Mouse (Mus musculus): Measurements from ENCODE around the gene Mfsd8.
"Not testable (repeated sequence)": the region's sequence is repeated elsewhere in the genome, so short reads cannot be mapped to it uniquely, and the experiment has no call there.

The Mfsd8 gene

DNA sequence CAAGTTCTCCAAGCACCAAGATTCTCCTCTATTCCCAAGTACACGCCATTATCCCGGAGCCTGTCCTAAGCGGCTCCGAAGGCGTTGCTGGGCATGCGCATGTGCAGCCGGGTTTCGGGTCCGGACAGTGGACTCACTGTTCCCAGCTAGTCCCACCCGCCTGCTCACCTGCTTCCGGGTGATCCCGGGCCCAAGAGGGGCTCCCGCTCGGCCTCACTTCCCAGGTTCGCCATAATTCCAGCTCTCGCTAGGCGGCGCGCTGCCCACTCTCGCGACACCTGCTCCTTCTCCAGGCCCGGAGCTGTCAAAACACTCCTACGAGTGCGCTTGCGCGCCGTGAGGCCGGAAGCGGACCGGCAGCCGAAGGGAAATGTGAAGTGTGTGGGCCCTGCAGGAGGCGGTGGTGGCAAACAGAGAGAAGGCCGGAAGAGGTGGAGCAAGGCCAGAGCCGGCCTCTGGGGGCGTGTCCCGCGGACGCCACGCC, at the start of gene Mfsd8:
Gene Mfsd8, minus strand, starts transcription at position 414 of the 484 bp plus-strand sequence.
- peak; percentile 100 for DNase-seq

DNA sequence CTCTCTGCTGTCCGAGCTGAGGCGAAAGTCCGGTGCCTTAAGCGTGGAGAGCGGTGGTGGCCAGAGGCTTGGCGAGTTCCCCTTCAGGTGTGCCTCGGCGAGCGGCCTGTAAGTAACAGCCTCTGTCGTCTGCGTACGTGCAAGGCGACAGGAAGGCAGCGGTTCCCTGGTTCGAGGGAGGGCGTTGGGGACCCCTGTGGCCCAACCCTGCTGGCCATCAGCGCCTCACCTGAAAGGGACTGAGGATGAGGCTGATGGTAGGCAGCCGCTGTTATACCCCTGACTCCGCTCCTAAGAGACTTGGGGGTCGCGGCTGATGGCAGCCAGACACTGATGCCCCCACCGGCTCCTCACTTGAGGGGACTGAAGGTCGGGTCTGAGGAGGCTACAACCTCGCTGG, 47.6 kb upstream of the Mfsd8 start:
- DNase-seq: not testable (repeated sequence)

DNA sequence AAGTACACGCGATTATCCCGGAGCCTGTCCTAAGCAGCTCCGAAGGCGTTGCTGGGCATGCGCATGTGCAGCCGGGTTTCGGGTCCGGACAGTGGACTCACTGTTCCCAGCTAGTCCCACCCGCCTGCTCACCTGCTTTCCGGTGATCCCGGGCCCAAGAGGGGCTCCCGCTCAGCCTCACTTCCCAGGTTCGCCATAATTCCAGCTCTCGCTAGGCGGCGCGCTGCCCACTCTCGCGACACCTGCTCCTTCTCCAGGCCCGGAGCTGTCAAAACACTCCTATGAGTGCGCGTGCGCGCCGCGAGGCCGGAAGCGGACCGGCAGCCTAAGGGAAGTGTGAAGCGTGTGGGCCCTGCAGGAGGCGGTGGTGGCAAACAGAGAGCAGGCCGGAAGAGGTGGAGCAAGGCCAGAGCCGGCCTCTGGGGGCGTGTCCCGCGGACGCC, 47.2 kb upstream of the Mfsd8 start:
- peak; percentile 100 for DNase-seq

DNA sequence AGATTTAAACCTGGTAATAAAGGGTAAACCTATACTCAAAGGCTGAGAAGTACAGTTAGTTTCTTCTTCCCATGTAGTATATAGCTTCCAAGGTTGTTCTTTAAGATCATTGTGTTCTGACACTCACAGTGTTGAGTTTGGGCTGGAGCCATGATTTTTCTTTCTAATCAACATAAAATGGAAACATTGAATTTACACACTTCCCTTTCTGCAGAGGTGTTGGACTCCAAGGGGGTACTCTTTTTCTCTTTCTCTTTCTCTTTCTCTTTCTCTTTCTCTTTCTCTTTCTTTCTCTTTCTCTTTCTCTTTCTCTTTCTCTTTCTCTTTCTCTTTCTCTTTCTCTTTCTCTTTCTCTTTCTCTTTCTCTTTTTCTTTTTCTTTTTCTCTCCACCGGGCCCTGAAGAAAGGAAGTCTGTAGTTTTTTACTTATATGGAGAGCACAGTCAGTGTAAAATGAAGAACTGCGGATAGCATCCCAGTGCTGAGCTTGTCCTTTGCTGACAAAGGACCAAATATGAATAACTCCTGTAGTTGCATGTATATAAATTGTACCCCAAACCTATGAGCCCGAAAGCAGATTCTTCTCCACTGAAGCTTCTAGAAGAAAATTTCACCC, 6.5 kb upstream of the Mfsd8 start:
- peak; percentile 17 for DNase-seq

DNA sequence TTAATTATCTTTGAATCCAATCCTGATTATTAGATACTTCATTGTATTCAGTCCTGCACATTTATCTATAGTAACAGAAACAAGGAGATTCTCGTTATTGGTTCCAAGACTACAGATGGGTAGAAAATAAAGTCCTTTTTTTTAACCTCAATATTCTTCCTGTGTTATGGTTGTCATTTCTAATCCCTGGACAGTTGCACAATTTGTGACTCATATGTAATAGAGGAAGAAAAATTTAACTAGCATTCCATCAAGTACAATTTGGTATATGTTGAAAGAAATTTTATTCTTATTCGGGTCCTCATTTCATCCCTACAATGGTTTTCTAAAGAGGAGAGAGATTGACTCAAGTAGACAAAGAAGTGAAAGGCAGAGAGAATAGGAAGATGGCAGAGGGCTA, 1.2 kb upstream of the Mfsd8 start:
- DNase-seq: not testable (repeated sequence)

DNA sequence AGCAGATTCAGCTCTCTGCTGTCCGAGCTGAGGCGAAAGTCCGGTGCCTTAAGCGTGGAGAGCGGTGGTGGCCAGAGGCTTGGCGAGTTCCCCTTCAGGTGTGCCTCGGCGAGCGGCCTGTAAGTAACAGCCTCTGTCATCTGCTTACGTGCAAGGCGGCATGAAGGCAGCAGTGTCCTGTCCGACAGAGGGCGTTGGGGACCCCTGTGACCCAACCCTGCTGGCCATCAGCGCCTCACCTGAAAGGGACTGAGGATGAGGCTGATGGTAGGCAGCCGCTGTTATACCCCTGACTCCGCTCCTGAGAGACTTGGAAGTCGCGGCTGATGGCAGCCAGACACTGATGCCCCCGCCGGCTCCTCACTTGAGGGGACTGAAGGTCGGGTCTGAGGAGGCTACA, 332 bp upstream of the Mfsd8 start:
- DNase-seq: peak; percentile 97

DNA sequence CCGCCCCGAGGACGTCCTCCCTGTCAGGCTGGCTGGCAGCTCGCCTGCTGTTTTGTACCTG, 101 bp upstream of the Mfsd8 start, which contains the start of gene Abhd18:
Gene Abhd18, plus strand, starts transcription at position 14 of the 61 bp plus-strand sequence.
- not testable (repeated sequence) for DNase-seq

DNA sequence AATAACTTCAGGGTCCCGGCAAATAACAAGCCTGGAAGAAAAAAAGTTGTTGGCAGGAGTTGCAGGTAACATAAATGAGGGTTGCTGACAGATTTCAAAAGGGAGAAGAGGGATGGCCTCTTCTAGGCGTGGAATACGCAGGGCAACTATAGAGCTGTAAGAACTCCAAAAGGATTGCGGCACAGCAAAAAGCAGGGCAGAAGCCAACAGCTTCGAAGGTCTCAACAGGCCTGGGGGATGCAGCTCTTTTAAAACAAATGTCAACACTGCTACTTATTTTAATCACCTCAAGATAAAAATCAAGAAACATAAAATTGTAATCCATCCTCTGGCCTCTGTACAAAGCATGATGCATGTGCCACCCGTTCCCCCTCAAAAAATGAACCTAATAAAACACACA, 1.2 kb downstream of the Mfsd8 start:
- DNase-seq: peak; percentile 73

DNA sequence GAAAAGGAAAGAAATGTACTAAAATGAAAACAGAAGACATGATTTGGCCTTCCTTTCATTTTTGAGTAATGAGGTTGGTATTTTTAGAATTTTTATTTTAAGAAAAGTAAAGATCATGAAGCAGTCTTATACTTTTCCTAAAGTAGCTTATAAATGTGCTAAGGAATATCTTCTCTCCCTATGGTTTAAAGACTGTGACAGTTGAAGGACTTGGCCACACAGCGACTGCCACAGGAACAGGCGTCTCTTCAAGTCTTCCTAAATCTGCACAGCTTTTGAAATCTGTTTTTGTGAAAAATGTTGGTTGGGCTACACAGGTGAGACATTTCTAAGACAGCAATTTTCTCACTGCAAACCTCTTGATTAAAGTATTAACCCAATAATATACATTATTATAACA, 33.4 kb downstream of the Mfsd8 start:
- no peak for DNase-seq

DNA sequence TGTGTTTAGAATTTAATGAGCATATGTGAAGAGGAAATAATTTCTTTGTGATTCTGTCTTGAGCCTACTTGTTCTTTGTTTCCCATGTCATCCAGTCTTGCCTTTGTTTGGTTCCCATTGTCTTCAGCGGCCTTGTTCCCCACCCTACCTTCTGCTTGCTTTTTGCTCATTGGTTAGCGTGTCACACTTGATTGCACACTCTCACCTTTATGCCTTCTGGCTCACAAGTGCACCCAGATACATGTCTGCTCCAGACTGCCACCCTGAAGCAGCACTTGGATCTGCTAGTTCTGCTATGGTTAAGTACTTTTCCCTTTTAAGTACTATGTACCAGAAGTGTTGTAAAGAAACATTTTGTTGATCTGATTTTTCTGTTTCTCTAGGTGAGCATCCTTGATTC, 36.8 kb downstream of the Mfsd8 start:
- peak; percentile 55 for DNase-seq

DNA sequence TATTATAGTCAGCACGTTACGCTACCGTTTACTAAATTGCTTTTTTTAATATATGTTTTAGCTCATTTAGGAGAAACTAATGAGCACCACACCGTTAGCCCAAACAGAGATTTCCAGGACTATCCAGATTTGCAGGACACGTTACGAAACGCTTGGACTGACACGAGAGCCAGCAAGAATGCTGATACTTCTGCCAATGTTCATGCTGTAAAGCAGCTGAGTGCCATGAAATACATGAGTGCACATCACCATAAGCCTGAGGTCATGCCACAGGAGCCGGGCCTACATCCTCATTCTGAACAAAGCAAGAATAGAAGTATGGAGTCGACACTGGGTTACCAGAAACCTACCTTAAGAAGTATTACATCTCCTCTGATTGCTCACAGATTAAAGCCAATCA, 38.0 kb downstream of the Mfsd8 start:
- DNase-seq: peak; percentile 78

DNA sequence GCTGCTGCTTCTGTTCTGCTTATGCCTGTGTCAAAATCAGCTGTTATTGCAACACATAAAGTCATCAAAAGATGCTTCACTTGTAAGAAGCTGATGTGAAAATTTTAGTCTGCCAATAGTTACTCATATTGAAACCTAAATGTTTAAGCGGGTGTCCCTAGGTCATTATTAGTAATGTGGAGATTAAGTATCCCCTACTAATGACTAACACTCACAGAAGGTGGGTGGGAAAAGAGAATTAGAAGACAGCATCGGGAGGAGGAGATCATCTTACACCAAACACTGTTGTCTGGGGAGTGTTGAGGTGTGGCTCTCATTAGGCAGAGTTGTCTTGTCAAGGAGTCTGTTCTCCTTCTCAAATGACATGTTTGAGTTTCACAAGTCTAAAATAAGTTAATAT, 39.8 kb downstream of the Mfsd8 start:
- DNase-seq: no peak

DNA sequence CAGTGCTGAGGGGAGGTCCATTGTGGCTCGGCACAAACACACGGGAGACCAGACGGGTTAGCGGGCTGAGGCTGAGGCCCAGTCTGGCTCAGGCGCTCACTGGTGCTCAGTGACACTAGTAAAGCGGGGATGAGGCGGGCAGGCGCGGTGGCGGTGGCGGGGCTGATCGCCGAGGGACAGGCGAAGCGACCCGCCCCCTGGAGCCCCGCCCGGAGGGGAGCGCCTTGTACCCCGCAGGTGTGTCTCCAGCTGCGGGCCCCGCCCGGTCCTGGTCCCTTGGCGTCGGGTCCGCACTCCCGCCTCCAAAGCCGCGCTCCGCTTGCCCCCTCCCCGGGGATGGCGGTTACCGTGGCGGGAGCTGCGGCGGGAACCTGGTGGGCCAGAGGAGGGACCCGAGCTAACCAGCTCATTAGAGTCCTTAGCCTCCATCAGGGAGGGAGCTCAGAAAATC, 46.3 kb downstream of the Mfsd8 start:
- DNase-seq: no peak

DNA sequence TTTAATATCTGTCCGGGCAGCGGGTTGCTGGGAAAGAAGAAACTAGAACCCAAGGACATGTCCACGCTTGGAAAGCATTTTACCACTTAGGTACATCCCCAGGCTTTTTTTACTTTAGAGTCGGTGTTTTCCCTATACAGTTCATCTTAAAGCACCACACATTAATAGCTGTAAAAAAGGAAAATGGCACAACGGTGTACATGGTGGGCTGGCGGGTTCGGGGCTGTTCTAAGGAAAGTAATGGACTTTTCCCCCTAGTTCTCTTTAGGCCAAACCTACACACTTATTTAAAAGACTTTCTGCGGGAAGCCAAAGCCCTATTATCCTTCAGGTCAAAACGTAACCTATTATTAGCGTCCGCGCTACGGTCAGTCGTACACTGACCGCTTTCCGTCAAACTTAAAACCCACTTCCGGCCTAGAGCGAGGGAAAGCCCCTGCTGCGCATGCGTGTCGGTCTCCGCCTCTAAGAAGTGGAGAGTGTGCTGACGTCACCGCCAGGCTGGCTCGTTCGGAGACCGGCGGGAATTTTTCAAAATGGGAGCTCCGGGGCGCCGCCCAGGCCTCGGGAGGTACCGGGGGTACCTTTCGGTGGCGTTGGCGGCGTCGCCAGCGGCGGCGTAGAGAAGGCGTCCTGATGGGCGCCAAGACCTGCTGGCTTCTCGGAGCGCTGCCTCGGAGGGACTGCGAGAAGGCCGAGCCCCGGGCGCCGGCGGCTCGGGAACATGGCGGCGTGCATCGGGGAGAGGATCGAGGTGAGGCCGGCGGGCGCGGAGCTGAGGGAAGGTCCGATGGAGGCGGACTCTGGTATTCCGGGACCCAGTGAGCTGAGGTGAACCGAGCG, 46.9 kb downstream of the Mfsd8 start, which contains the start of gene Plk4:
Gene Plk4, plus strand, starts transcription at position 490 of the 843 bp plus-strand sequence.
- peak; percentile 99 for DNase-seq

DNA sequence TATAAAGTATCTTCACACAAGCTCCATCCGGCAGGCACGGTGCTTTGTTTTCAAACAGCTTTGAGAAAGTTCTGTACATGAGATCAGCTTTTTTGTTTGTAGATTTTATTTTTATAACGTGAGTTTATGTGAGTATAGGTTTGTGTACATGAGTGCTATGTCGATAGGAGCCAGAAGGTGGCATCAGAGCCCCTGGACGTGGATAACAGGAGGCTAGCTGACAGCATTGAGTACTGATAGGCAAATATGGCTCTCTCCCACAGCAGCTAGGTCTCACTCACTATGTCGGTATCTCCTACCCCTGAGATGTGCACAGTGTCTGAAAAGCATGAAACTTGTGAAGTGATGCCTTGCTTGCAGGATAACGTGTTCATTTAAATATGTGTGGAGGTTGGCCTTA, 48.2 kb downstream of the Mfsd8 start:
- no peak for DNase-seq

DNA sequence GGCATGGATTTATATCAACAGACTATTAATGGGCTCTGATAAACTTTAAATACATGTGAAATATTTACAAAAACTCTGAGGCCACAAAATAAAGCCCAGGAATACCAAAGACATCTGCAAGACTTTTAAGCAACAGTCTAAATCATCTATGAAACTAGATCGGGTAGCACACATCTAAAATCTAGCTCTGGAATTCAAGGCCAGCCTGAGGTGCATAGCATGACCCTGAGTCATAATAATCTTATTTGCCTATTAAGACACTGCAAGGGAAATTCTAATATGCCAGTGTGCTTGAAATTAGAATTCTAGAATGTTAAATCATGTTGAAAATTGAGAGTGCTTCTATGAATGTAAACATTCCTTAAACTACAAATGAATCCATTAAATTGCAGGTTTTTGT, 48.6 kb downstream of the Mfsd8 start:
- no peak for DNase-seq

DNA sequence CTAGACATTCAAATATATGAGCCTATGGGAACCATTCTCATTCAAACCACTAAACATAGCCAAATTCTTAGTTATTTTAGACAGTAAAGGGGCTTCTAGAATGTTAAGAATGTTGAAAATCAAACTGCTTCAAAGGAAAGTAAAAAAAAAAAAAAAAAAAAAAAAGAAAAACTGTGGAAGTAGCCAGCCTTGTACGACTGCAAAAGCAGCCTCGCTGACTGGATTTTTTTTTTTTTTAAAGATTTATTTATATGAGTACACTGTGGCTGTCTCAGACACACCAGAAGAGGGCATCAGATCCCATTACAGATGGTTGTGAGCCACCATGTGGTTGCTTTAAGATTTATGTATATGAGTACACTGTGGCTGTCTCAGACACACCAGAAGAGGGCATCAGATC, 52.9 kb downstream of the Mfsd8 start:
- DNase-seq: no peak

All from heart, adult 11 months (tissue).